Mouse (Mus musculus) C3H10T1/2 (cell line): ENCODE measurements around the gene Ccdc146. TPM values are rescaled to one million over a fixed set of nuclear protein-coding genes. Genes with fewer than 3 reads are reported as not detected.

Experiments used
- polyA plus RNA-seq, 2 experiments: library from polyadenylated mRNA; unstranded; fragments of >200 nt; fragmentation: generic; extraction: Trizol; gene quantifications; one replicate each; pipeline ENCODE4 v1.2.1; 2012; ENCODE audit warnings: missing spikeins in 2 of 2

Gene Ccdc146
- under 1 TPM in 1 of 2 experiments, not detected in 1; 0.02 TPM for polyA plus RNA-seq

DNA sequence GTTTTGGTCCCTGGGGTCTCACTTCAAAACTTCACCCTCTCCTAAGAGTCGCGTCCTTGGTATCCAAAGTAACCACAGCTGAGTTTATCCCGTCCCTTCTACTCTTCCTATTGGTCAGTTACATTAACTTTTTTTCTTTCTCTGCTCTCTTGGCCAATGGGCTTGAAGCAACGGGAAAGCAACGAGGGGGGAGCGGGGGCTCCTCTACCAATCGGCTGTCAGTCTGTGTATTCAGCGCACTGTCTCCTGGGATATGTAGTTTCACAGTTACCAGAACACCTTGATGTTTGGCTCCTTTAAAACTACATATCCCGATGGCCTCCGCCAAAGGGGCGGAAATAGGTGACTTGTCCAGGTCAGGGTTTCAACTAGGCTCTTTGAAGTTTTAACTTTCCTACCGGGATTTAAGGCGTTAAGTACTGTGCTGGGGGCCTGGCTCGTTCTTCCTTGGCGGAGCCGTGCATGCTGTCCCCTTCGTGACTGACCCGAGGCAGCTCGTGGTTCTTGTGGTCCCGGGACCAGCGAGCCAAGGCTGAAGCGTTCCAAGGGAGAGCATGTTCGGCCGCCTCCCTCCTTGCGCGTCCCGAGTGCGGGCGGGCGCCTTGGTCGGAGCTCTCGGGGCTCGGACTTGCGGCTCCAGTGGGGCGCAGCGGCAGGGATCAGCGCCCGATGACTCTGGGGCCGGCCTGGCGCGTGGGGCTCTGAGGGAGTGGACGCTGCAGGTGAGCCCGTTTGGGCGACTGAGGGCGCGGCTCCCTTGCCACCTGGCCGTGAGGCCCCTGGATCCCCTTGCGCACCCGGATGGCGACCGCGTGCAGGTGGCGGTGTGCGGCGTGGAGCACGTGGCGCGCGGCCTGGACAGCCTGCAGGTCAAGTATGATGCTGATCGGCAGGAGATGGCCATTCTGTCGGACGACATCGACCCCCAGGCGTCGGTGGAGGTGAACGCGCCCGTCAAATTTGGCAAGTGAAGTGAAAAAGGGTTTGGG is at the start of gene Ccdc146, which contains the start of gene Fam185a:
Gene Ccdc146, minus strand, starts transcription at position 64 of the 989 bp plus-strand sequence.
Gene Fam185a, plus strand, starts transcription at position 345 of the 989 bp plus-strand sequence.

GRCm38 (mm10) chr5:21372493-21373179 is 51.8 kb downstream of the Ccdc146 start, which contains the start of gene Fgl2:
Gene Fgl2, plus strand, starts transcription at chr5:21372642.

Other genes with a start within 250 kb of the Ccdc146 start
- gene Gsap, start 238.4 kb downstream of the Ccdc146 start, polyA plus RNA-seq: 1 to 10 TPM in 1 of 2 experiments, under 1 TPM in 1; 0.23 to 5.1 TPM
- gene Fgl2, start 52.0 kb downstream of the Ccdc146 start, polyA plus RNA-seq: not detected
- gene Fam185a, start 281 bp upstream of the Ccdc146 start, polyA plus RNA-seq: 1 to 10 TPM in 1 of 2 experiments, under 1 TPM in 1; 0.40 to 2.8 TPM
- gene Lrrc17, start 118.9 kb upstream of the Ccdc146 start, polyA plus RNA-seq: 10 to 100 TPM in 1 of 2 experiments, under 1 TPM in 1; 0.63 to 50.5 TPM
- under 1 TPM; 0.04 to 0.12 TPM for gene Fbxl13, start 221.0 kb upstream of the Ccdc146 start, polyA plus RNA-seq
- 10 to 100 TPM in 1 of 2 experiments, 1 to 10 TPM in 1; 2.7 to 22.1 TPM for gene Armc10, start 221.1 kb upstream of the Ccdc146 start, polyA plus RNA-seq